Mouse (Mus musculus) urinary bladder, postnatal 0 days (tissue): ENCODE results near the gene Gramd1b. TPM values are rescaled to one million over a fixed set of nuclear protein-coding genes. Genes with fewer than 3 reads are reported as not detected.

Experiments used
- polyA plus RNA-seq: library from polyadenylated mRNA; unstranded; fragments of >200 nt; fragmentation: Nextera tagmentation; extraction: Ambion mirVana; gene quantifications from 2 replicates; pipeline ENCODE4 v1.2.1, GENCODE M21; 2015

The Gramd1b gene
- 1.1 and 3.0 TPM in 2 replicates for polyA plus RNA-seq

DNA sequence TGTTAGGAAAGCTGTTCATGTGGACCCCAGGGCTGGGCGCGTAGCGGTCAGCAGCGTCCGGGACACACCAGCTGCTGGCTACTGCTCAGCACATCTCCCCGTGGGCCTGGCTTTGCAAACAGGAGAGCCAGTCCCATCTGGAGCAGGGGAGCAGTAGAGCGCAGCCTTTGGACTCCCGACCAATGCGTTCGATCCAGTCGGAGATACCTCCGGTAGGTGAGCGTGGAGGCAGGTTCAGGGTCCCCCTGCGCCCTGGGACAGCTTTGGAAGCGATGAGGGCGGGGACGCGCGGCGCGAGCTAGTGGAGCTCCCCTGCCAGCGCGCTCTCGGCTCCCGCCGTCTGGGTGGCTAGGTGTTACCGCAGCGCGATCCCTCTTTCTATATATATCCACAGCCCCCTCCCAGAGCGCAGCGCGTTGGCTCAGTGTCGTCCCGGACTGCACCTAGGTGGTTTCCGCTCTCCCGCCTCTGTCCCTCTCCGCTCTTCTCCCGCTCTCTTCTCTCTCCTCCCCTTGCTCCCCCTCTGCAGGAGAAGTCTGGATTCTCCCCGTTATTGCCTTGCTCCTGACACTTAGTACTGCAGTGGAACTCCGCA, at the start of gene Gramd1b:
TSS of gene Gramd1b (minus strand) at position 357 of the 595 bp plus-strand sequence.

GRCm38 (mm10) chr9:40269103-40269861, 261.9 kb downstream of the Gramd1b start, which contains the start of gene Scn3b:
Gene Scn3b (plus strand): TSS chr9:40269217.

Other genes with a start within 250 kb of the Gramd1b start
- gene Gm21915, start 139.2 kb upstream of the Gramd1b start, polyA plus RNA-seq = not detected in 2 replicates
- gene Clmp, start 154.6 kb upstream of the Gramd1b start, polyA plus RNA-seq = 40.8 and 47.8 TPM in 2 replicates